Mouse (Mus musculus) heart, embryonic 11.5 days (tissue): ENCODE results near the gene Atxn7l3. TPM values are rescaled to one million over a fixed set of nuclear protein-coding genes. Genes with fewer than 3 reads are reported as not detected.
"Not testable (repeated sequence)": the region's sequence is repeated elsewhere in the genome, so short reads cannot be mapped to it uniquely, and the experiment has no call there.

Source experiments
- ATAC-seq: fragments of 200-750 bp; cut with Nextera tagmentation; replicated peaks from 2 replicates; pipeline ENCODE4 v1.8.0; 2017; ENCODE audit warnings: moderate library complexity; ENCODE audit not compliant: insufficient number of reproducible peaks, low FRiP score, low TSS enrichment
- H3K27ac ChIP-seq: fragments of 300-500 bp; sonication (generic); 2 replicates; pipeline ENCODE4 v1.5.1; 2014; ENCODE audit warnings: mild to moderate bottlenecking, low read depth, low read length
- H3K27me3 ChIP-seq: fragments of 300-500 bp; sonication (generic); 2 replicates; pipeline ENCODE4 v1.6.1; 2014; ENCODE audit warnings: mild to moderate bottlenecking, low read length, mixed read lengths; ENCODE audit not compliant: control insufficient read depth, insufficient read depth
- H3K36me3 ChIP-seq: fragments of 300-500 bp; sonication (generic); 2 replicates; pipeline ENCODE4 v1.6.1; 2014; ENCODE audit warnings: mild to moderate bottlenecking, low read length, moderate library complexity, mixed read lengths; ENCODE audit not compliant: control insufficient read depth, insufficient read depth
- H3K4me1 ChIP-seq: fragments of 300-500 bp; sonication (generic); 2 replicates; pipeline ENCODE4 v1.6.1; 2014; ENCODE audit warnings: low read length; ENCODE audit not compliant: control insufficient read depth, insufficient read depth
- H3K4me2 ChIP-seq: fragments of 300-500 bp; sonication (generic); 2 replicates; pipeline ENCODE4 v1.6.1; 2014; ENCODE audit warnings: mild to moderate bottlenecking, moderate library complexity
- H3K4me3 ChIP-seq: fragments of 300-500 bp; sonication (generic); 2 replicates; pipeline ENCODE4 v1.5.1; 2014; ENCODE audit warnings: low read depth, low read length
- H3K9ac ChIP-seq: fragments of 300-500 bp; sonication (generic); 2 replicates; pipeline ENCODE4 v1.6.1; 2014; ENCODE audit warnings: mild to moderate bottlenecking, low read depth, low read length, moderate library complexity
- H3K9me3 ChIP-seq: fragments of 300-500 bp; sonication (generic); replicated peaks from 2 replicates; pipeline ENCODE4 v1.6.1; 2016; ENCODE audit warnings: low read length; ENCODE audit not compliant: control insufficient read depth
- WGBS: fragments of 180-500 bp; shearing (Covaris S2); extraction: QIAGEN DNeasy Blood & Tissue Kit; methylation state at CpG from one replicate; pipeline ENCODE4 v1.1.7; 2014; ENCODE audit not compliant: insufficient replicate concordance; 5-methylcytosine and 5-hydroxymethylcytosine counted together
- polyA plus RNA-seq: library from polyadenylated mRNA; unstranded; fragments of >200 nt; fragmentation: Nextera tagmentation; extraction: Ambion mirVana; gene quantifications from 2 replicates; pipeline ENCODE4 v1.2.1, GENCODE M21; 2014

The Atxn7l3 gene
- polyA plus RNA-seq, 1 experiment from 2014 or later = 12.0 TPM

DNA sequence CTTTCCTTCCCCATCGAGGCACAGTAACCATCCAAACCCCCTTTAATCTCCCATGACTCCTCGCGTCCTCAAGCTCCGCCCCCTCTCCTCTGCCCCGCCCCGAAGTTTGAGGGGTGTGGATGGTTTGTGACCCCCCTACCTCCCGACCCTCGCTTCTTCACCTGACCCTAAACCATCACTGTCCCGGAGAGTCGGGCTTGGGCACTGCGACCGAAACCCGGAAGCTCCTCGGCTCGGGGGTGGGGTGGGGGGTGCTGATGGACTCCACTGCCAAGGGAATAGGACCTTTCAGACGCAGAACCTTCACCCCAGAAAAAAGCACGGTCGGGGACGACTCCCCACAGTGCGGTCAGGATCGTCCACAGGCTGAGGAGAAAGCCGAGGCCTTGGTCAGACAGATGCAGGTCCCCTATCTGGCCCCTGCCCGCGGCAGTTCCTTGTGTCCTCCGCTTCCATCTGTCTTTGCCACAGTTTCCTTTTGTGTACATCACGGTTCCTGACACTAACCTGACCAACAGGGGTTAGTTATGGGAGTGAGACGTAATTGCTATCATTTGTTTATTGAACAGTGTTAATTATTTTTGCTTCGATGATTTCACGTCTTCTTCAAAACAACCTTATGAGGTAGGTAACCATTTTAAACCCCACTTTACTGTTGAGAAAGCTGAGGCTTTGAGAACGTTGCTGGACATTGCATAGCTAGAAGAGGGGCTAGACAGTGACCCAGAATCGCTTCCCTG is 11.2 kb downstream of the Atxn7l3 start:
- peaks cover 10% of the 10 kb centered on the region; the same call in 1 of the 2 replicates for H3K36me3 ChIP-seq
- no peaks in the 10 kb centered on the region for H3K9me3 ChIP-seq
- peaks cover 7% of the 10 kb centered on the region for H3K4me1 ChIP-seq
- H3K9ac ChIP-seq = peak overlapping the region; percentile 91
- H3K27ac ChIP-seq = peak overlapping the region; percentile 81
- peak; percentile 60 for ATAC-seq
- peak overlapping the region; percentile 82 for H3K4me3 ChIP-seq
- H3K4me2 ChIP-seq = peak overlapping the region; percentile 75
- 4% methylated on average over 31 of the region's 31 CpGs for WGBS
- no peaks in the 10 kb centered on the region for H3K27me3 ChIP-seq

DNA sequence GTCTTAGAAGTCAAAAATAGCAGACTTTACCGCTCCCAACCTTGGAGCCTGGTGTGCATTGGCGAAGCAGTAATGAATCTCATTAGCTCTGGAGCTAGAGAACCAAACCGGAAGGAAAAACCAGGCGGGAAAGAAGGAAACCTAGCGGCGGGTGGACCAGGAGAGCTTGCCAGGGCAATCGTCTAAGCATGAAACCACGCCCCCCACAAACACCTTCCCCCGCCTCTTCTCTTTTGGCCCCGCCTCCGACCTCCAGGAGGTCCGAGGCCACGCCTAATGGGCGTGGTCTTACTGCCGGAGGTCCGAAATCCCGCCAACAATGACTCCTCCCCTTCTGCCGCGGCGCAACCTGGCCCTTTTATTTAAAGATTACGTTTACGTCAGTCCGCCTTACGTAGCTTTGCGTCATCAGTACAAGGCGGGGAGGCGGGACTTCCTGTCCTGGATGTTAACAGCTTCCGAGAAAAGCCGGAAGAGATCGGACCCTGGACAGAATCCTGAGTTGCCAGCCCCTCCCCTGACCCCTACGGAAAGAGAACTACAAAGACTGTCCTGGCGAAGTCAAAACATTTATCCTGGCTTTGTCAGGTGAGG is 11.8 kb downstream of the Atxn7l3 start, which contains the start of gene Tmub2:
Gene Tmub2 (plus strand): TSS at position 431 of the 594 bp plus-strand sequence.
- WGBS = under 1% methylated on average over 32 of the region's 32 CpGs
- H3K4me3 ChIP-seq = peak within 1 kb of the TSS; percentile 82
- H3K27me3 ChIP-seq = no peaks in the 10 kb centered on the region
- peaks cover 7% of the 10 kb centered on the region for H3K4me1 ChIP-seq
- no peaks in the 10 kb centered on the region for H3K9me3 ChIP-seq
- H3K27ac ChIP-seq = peak within 1 kb of the TSS; percentile 81
- H3K36me3 ChIP-seq = peaks cover 9% of the 10 kb centered on the region; the same call in 1 of the 2 replicates
- peak within 1 kb of the TSS; percentile 75 for H3K4me2 ChIP-seq
- peak; percentile 89 for ATAC-seq
- H3K9ac ChIP-seq = peak within 1 kb of the TSS; percentile 91

DNA sequence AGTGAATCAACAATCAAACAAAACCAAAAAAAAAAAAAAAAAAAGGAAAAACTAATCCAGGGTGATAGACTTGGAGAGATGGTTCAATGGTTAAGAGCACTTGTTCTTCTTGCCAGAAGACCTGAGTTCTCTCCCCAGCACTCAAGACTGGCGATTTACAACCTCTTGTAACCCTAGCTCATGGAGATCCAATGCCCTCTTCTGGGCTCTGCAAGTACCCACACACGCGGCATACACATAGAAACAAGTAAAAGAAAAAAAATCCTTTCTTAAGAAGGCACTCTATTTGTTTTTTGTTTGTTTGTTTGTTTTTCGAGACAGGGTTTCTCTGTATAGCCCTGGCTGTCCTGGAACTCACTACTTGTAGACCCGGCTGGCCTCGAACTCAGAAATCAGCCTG is 12.5 kb downstream of the Atxn7l3 start:
- Histone ChIP-seq H3K4me2 (peak overlapping the region; percentile 75), H3K4me1 (peaks cover 7% of the 10 kb centered on the region), H3K9me3 (no peaks in the 10 kb centered on the region), H3K36me3 (peaks cover 7% of the 10 kb centered on the region; the same call in 1 of the 2 replicates), H3K4me3 (peak overlapping the region; percentile 82; the same call in 1 of the 2 replicates), H3K27ac (no peak overlapping the region), H3K9ac (no peak overlapping the region), H3K27me3 (no peaks in the 10 kb centered on the region)
- ATAC-seq = no peak
- 79% methylated on average over 6 of the region's 6 CpGs for WGBS

- not testable (repeated sequence) for H3K9ac ChIP-seq, ATAC-seq, H3K27ac ChIP-seq, H3K4me3 ChIP-seq, H3K27me3 ChIP-seq, H3K36me3 ChIP-seq, H3K4me1 ChIP-seq, H3K4me2 ChIP-seq, H3K9me3 ChIP-seq
- WGBS = 66% methylated on average over 6 of the region's 6 CpGs
These were observed 16.2 kb downstream of the Atxn7l3 start for GRCm38 (mm10) chr11:102280267-102280666.

- WGBS = 82% methylated on average over 3 of the region's 3 CpGs
- Histone ChIP-seq H3K27me3 (peaks cover 5% of the 10 kb centered on the region; the same call in 1 of the 2 replicates), H3K4me1 (no peaks in the 10 kb centered on the region), H3K36me3 (no peaks in the 10 kb centered on the region), H3K9ac (no peak overlapping the region), H3K4me3 (no peak overlapping the region), H3K4me2 (no peak overlapping the region), H3K9me3 (no peaks in the 10 kb centered on the region), H3K27ac (no peak overlapping the region)
- no peak for ATAC-seq
These were observed 16.8 kb downstream of the Atxn7l3 start for GRCm38 (mm10) chr11:102279595-102279994.

DNA sequence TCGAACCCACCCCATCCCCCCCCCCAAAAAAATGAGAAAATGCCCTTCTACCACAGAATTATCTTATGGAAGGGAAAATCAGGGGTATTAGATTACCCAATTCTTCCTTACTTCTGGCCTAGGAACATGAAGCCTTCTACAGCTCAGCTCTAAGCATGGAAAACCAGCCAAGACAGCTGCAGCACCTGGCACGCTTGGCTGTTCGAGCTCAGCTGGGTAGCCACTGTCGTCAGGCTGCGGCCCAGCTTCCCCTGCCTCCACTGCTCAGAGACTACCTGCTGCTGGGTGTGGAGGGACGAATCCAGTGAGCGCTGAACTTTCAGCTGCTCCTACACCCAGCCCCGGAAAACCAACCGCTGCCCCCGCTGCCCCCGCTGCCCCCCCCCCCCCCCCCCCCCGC is 18.7 kb downstream of the Atxn7l3 start:
- H3K4me2 ChIP-seq = no peak overlapping the region
- 77% methylated on average over 8 of the region's 12 CpGs for WGBS

GRCm38 (mm10) chr11:102276411-102276915 is 20.0 kb downstream of the Atxn7l3 start:
- Histone ChIP-seq H3K9ac (peak overlapping the region; percentile 70), H3K27ac (no peak overlapping the region), H3K4me1 (no peaks in the 10 kb centered on the region), H3K4me3 (peak overlapping the region; percentile 39), H3K27me3 (peaks cover 5% of the 10 kb centered on the region; the same call in 1 of the 2 replicates), H3K36me3 (no peaks in the 10 kb centered on the region), H3K9me3 (no peaks in the 10 kb centered on the region), H3K4me2 (peak overlapping the region; percentile 76)
- no peak; the same call in 1 of the 2 replicates for ATAC-seq
- 2% methylated on average over 33 of the region's 33 CpGs for WGBS

More for the DNA sequence above, 18.7 kb downstream of the Atxn7l3 start:
- Histone ChIP-seq H3K9ac (no peak overlapping the region), H3K4me3 (no peak overlapping the region), H3K9me3 (no peaks in the 10 kb centered on the region), H3K4me1 (no peaks in the 10 kb centered on the region), H3K27me3 (peaks cover 5% of the 10 kb centered on the region; the same call in 1 of the 2 replicates), H3K27ac (no peak overlapping the region), H3K36me3 (no peaks in the 10 kb centered on the region)
- ATAC-seq = no peak

DNA sequence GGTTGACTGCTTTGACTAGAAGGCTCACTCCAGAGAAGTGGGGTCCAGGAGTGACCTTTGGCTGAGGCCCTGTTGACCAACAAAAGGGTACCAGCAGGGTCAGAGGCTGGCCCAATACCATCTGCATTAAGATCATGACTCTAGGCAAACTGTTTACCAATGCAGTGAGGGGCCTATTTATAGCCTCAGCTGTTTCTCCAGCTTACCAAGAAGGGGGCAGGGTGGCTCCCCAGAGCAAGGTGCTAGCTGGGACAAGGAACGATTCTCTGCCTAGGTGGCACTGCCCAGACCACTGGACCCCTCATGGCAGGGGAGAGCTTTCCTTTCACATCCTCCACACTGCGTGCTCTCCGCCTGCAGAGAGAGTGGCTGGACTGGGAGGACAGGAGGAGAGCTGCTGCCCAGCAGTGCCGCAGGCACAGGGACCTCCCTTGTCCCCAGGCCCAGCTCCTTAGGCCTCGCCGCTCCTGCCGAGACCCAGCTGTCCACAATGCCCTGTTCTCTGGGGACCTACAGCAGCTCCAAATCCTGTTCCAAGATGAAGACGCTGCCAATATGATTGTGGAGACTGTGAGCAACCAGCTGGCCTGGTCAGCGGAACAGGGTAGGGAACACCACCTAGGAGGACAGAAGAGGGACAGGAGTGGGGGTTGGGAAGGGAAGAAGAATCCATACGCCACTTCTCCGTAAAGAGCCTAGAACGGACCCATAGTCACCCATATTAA is 27.7 kb downstream of the Atxn7l3 start, which contains the start of gene Asb16:
Gene Asb16 (plus strand): TSS at position 224 of the 725 bp plus-strand sequence.
- no peak within 1 kb of the TSS for H3K4me3 ChIP-seq
- H3K9me3 ChIP-seq = no peaks in the 10 kb centered on the region
- WGBS = 86% methylated on average over 12 of the region's 12 CpGs
- H3K36me3 ChIP-seq = no peaks in the 10 kb centered on the region
- peaks cover 3% of the 10 kb centered on the region; the same call in 1 of the 2 replicates for H3K4me1 ChIP-seq
- H3K27me3 ChIP-seq = no peaks in the 10 kb centered on the region
- peak within 1 kb of the TSS; percentile 42; the same call in 1 of the 2 replicates for H3K4me2 ChIP-seq
- ATAC-seq = no peak
- no peak within 1 kb of the TSS for H3K27ac ChIP-seq
- H3K9ac ChIP-seq = no peak within 1 kb of the TSS
